Mouse (Mus musculus): ENCODE results near the gene Rad17.

DNA sequence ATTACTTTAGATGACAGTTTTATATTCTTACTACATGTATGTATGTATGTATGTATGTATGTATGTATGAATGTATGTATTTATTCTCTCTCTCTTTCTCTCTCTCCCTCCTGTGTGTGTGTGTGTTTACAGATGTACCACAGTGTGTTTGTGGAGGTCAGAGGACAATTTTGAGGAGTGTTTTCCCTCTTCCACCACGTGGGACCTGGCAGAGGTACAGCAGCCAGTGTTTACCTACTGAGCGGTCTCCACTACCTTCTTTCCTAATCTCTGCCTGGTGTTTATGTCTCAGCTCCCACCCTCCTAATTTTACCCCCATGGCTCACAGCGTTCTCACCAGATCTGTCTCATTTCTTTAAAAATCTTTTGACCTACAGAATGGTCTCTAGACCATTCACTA, 71.6 kb downstream of the Rad17 start:
- TF ChIP-seq CHD2 (IDR thresholded peaks at IDR 0.05; ENCODE audit: low read depth, low read length), result no peak
- TF ChIP-seq MAFK (IDR thresholded peaks at IDR 0.05; ENCODE audit: insufficient read depth, low read depth, low read length), result no peak
- no peak for TF ChIP-seq ZNF384 (IDR thresholded peaks at IDR 0.05; ENCODE audit: low read depth, low read length)

All from ES-E14 (cell line).